Mouse (Mus musculus) activated CD4-positive, CD25-positive, alpha-beta regulatory T cell, adult 4 months (primary cell): ENCODE measurements around the gene Ergic1. TPM values are rescaled to one million over a fixed set of nuclear protein-coding genes. Genes with fewer than 3 reads are reported as not detected.

Experiments
- ATAC-seq: one replicate; pipeline ENCODE4 v1.8.0; 2017
- polyA plus RNA-seq, 2 experiments: library from polyadenylated mRNA; unstranded; fragments of 100-300 nt; shearing (Covaris generic); gene quantifications; one replicate each; pipeline ENCODE4 v1.2.1; 2017

Gene Ergic1
- polyA plus RNA-seq = 10 to 100 TPM; 39.5 to 45.7 TPM

GRCm38 (mm10) chr17:26561290-26561640, at the start of gene Ergic1:
Ergic1 (plus strand) TSS chr17:26561489.
- ATAC-seq = peak; percentile 83

- ATAC-seq = no peak
These were observed 49.2 kb upstream of the Ergic1 start for GRCm38 (mm10) chr17:26511816-26512774.

GRCm38 (mm10) chr17:26512961-26513360, 48.3 kb upstream of the Ergic1 start:
- no peak for ATAC-seq

- no peak for ATAC-seq
These were observed 47.6 kb upstream of the Ergic1 start for GRCm38 (mm10) chr17:26513459-26514290.

GRCm38 (mm10) chr17:26514581-26515030, 46.7 kb upstream of the Ergic1 start:
- no peak for ATAC-seq

- no peak for ATAC-seq
These were observed 45.6 kb upstream of the Ergic1 start for GRCm38 (mm10) chr17:26515675-26516074.

- ATAC-seq = no peak
These were observed 43.0 kb upstream of the Ergic1 start for GRCm38 (mm10) chr17:26518306-26518705.

- ATAC-seq = no peak
These were observed 38.6 kb upstream of the Ergic1 start for GRCm38 (mm10) chr17:26522711-26523110.

- ATAC-seq = no peak
These were observed 37.0 kb upstream of the Ergic1 start for GRCm38 (mm10) chr17:26524316-26524715.

GRCm38 (mm10) chr17:26524801-26525200, 36.5 kb upstream of the Ergic1 start:
- no peak for ATAC-seq

- no peak for ATAC-seq
These were observed 36.0 kb upstream of the Ergic1 start for GRCm38 (mm10) chr17:26525316-26525715.

GRCm38 (mm10) chr17:26527291-26527690, 34.0 kb upstream of the Ergic1 start:
- ATAC-seq = no peak

GRCm38 (mm10) chr17:26528751-26529150, 32.5 kb upstream of the Ergic1 start:
- no peak for ATAC-seq

- ATAC-seq = no peak
These were observed 31.5 kb upstream of the Ergic1 start for GRCm38 (mm10) chr17:26529791-26530241.

GRCm38 (mm10) chr17:26530590-26531081, 30.7 kb upstream of the Ergic1 start:
- no peak for ATAC-seq

- ATAC-seq = peak; percentile 87
These were observed 29.8 kb upstream of the Ergic1 start for GRCm38 (mm10) chr17:26531395-26532027.

- ATAC-seq = peak; percentile 50
These were observed 28.7 kb upstream of the Ergic1 start for GRCm38 (mm10) chr17:26532476-26533045.

GRCm38 (mm10) chr17:26533871-26534372, 27.4 kb upstream of the Ergic1 start:
- no peak for ATAC-seq

GRCm38 (mm10) chr17:26534695-26535094, 26.6 kb upstream of the Ergic1 start:
- no peak for ATAC-seq

- ATAC-seq = no peak
These were observed 25.8 kb upstream of the Ergic1 start for GRCm38 (mm10) chr17:26535251-26536136.
